Mouse (Mus musculus) C2C12 (cell line): Measurements from ENCODE around the gene Slc47a1.

ENCODE experiments used
- CEBPB ChIP-seq: IDR thresholded peaks from one replicate; pipeline ENCODE4 v1.6.1; 2011; ENCODE audit warnings: low read depth, mild to moderate bottlenecking, control low read depth, moderate library complexity
- CTCF ChIP-seq: IDR thresholded peaks from one replicate; pipeline ENCODE4 v1.5.1; 2011; ENCODE audit not compliant: control insufficient read depth, insufficient read depth, insufficient read length
- FOSL1 ChIP-seq: IDR thresholded peaks from one replicate; pipeline ENCODE4 v1.8.0; 2011; ENCODE audit warnings: mild to moderate bottlenecking, low read length; ENCODE audit not compliant: poor library complexity, insufficient read depth, severe bottlenecking
- MAX ChIP-seq: IDR thresholded peaks from one replicate; pipeline ENCODE4 v1.6.1; 2011; ENCODE audit warnings: mild to moderate bottlenecking, control low read depth
- MYOD1 ChIP-seq: IDR thresholded peaks from one replicate; pipeline ENCODE4 v1.6.1; 2011; ENCODE audit warnings: low read depth; ENCODE audit not compliant: control insufficient read depth, insufficient read length
- MYOG ChIP-seq: IDR thresholded peaks from one replicate; pipeline ENCODE4 v1.6.1; 2011; ENCODE audit not compliant: control insufficient read depth, insufficient read length; ENCODE audit errors: extremely low read depth
- USF1 ChIP-seq: IDR thresholded peaks from one replicate; pipeline ENCODE4 v1.6.1; 2011; ENCODE audit warnings: low read depth, mild to moderate bottlenecking, control low read depth, moderate library complexity

DNA sequence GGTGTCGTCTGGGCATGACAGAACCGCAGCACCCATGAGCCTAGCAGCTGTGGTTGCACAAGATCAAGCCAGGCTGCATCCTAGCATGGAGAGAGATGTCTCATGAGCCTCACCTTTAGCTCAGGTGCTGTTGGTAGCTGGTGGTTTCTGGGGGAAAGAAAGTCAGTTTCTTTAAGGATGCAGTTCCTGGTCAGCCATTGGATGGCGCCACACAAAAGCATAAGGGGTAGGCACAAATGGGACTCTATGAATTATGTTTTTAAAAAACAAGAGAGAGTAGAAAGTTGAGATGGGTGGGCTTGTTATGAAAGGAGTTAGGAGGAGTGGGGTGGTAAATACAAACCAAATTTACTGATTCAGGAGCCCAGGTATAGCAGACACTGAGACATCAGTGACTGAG, 36.4 kb upstream of the Slc47a1 start:
- no peak for TF ChIP-seq CTCF
- TF ChIP-seq CEBPB, result no peak
- no peak for TF ChIP-seq MAX
- TF ChIP-seq USF1, result no peak
- no peak for TF ChIP-seq MYOD1
- TF ChIP-seq FOSL1, result no peak
- no peak for TF ChIP-seq MYOG
